Mouse (Mus musculus) ES-Bruce4 (cell line): ENCODE measurements at regions not wholly inside any gene's neighbourhood (a gene's known extent, or its start where the extent isn't known, plus 50 kb on each side); places are given as distances from the start of the nearest gene placed in this dataset.

Source experiments
- CTCF ChIP-seq: IDR thresholded peaks from one replicate; pipeline ENCODE4 v1.8.1; 2011; ENCODE audit warnings: low read depth, low read length
- EP300 ChIP-seq: IDR thresholded peaks from 2 replicates; pipeline ENCODE4 v1.6.1; 2011; ENCODE audit warnings: low read depth, low read length; ENCODE audit not compliant: insufficient read depth
- POLR2A ChIP-seq: IDR thresholded peaks from one replicate; pipeline ENCODE4 v1.8.1; 2011; ENCODE audit warnings: low read length; ENCODE audit not compliant: insufficient read depth

GRCm38 (mm10) chr14:99521954-99522523 is 223.5 kb downstream of the Klf5 start:
- no peak for TF ChIP-seq EP300
- no peak for TF ChIP-seq POLR2A
- TF ChIP-seq CTCF = no peak
